Mouse (Mus musculus) MEL (cell line): ENCODE results near the gene Tbck. TPM values are rescaled to one million over a fixed set of nuclear protein-coding genes. Genes with fewer than 3 reads are reported as not detected.

Source experiments
- DNase-seq: peaks from one replicate; pipeline ENCODE4 v3.0.0; 2011; ENCODE audit warnings: low read depth, low spot score
- H3K27ac ChIP-seq: 2 replicates; pipeline ENCODE4 v1.5.1; 2012; ENCODE audit warnings: low read depth, mild to moderate bottlenecking, control low read depth, low read length, moderate library complexity; ENCODE audit not compliant: control insufficient read depth
- H3K27me3 ChIP-seq, 2 experiments: fragments of 150-350 bp in 1 of 2; sonication (generic) in 1 of 2; 2 replicates each; pipeline ENCODE4 v1.6.1; 2012; ENCODE audit warnings: low read length in 2 of 2, mild to moderate bottlenecking in 2 of 2, improper control_type of control experiment in 1 of 2, moderate library complexity in 1 of 2; ENCODE audit not compliant: insufficient read depth in 2 of 2, control insufficient read depth in 1 of 2
- H3K36me3 ChIP-seq, 2 experiments: 2 replicates each; pipeline ENCODE4 v1.6.1; 2012 to 2014; ENCODE audit warnings: low read length in 2 of 2, improper control_type of control experiment in 1 of 2, inconsistent platforms in 1 of 2, mild to moderate bottlenecking in 1 of 2; ENCODE audit not compliant: insufficient read depth in 2 of 2, control insufficient read depth in 1 of 2
- H3K4me1 ChIP-seq, 2 experiments: fragments of 150-350 bp in 1 of 2; sonication (generic) in 1 of 2; 2 replicates each; pipeline ENCODE4 v1.6.1; 2012; ENCODE audit warnings: low read length in 2 of 2, improper control_type of control experiment in 1 of 2, mild to moderate bottlenecking in 1 of 2; ENCODE audit not compliant: insufficient read depth in 2 of 2, control insufficient read depth in 1 of 2
- H3K4me3 ChIP-seq, 2 experiments: fragments of 150-350 bp in 1 of 2; sonication (generic) in 1 of 2; 2 replicates each; pipeline ENCODE4 v1.5.1; 2012; ENCODE audit warnings: low read depth in 2 of 2, low read length in 2 of 2, mild to moderate bottlenecking in 2 of 2, moderate library complexity in 2 of 2, control low read depth in 1 of 2, improper control_type of control experiment in 1 of 2; ENCODE audit not compliant: control insufficient read depth in 1 of 2, insufficient read depth in 1 of 2
- H3K79me2 ChIP-seq: 2 replicates; pipeline ENCODE4 v1.6.1; 2012; ENCODE audit warnings: mild to moderate bottlenecking, low read length, moderate library complexity; ENCODE audit not compliant: control insufficient read depth, poor library complexity, insufficient read depth
- H3K9ac ChIP-seq: 2 replicates; pipeline ENCODE4 v1.6.1; 2012; ENCODE audit warnings: low read depth, mild to moderate bottlenecking, control low read depth, low read length, moderate library complexity; ENCODE audit not compliant: control insufficient read depth, poor library complexity, severe bottlenecking
- H3K9me3 ChIP-seq: fragments of 150-350 bp; sonication (generic); replicated peaks from 2 replicates; pipeline ENCODE4 v1.6.1; 2012; ENCODE audit warnings: mild to moderate bottlenecking, low read length, improper control_type of control experiment, moderate library complexity; ENCODE audit not compliant: insufficient read depth
- CTCF ChIP-seq, 3 experiments: IDR thresholded peaks in 2 of 3; conservative IDR thresholded peaks in 1 of 3; 2 replicates each; pipeline ENCODE4 v1.5.1; 2011 to 2012; ENCODE audit warnings: low read length in 3 of 3, low read depth in 2 of 3, mild to moderate bottlenecking in 2 of 3, improper control_type of control experiment in 1 of 3, inconsistent platforms in 1 of 3, mixed read lengths in 1 of 3, moderate library complexity in 1 of 3; ENCODE audit not compliant: control insufficient read depth in 1 of 3, insufficient read depth in 1 of 3, poor library complexity in 1 of 3, severe bottlenecking in 1 of 3
- E2F4 ChIP-seq: IDR thresholded peaks from 2 replicates; pipeline ENCODE4 v1.6.1; 2011; ENCODE audit warnings: low read depth, low read length, improper control_type of control experiment, borderline replicate concordance
- ELF1 ChIP-seq: IDR thresholded peaks from 2 replicates; pipeline ENCODE4 v1.6.1; 2014; ENCODE audit warnings: low read depth, mild to moderate bottlenecking, inconsistent platforms, low read length, improper control_type of control experiment, moderate library complexity
- ETS1 ChIP-seq: IDR thresholded peaks from 2 replicates; pipeline ENCODE4 v1.6.1; 2012; ENCODE audit warnings: low read depth, mild to moderate bottlenecking, inconsistent platforms, low read length, improper control_type of control experiment, moderate library complexity
- GATA1 ChIP-seq: IDR thresholded peaks from 2 replicates; pipeline ENCODE4 v1.6.1; 2011; ENCODE audit warnings: low read depth, low read length, improper control_type of control experiment
- HCFC1 ChIP-seq: IDR thresholded peaks from 2 replicates; pipeline ENCODE4 v1.6.1; 2012; ENCODE audit warnings: low read depth, mild to moderate bottlenecking, inconsistent platforms, low read length, improper control_type of control experiment, moderate library complexity
- KAT2A ChIP-seq: conservative IDR thresholded peaks from 2 replicates; pipeline ENCODE4 v1.6.1; 2012; ENCODE audit warnings: low read depth, low read length, improper control_type of control experiment, inconsistent platforms
- MAFK ChIP-seq: IDR thresholded peaks from 2 replicates; pipeline ENCODE4 v1.6.1; 2011; ENCODE audit warnings: low read depth, mild to moderate bottlenecking, low read length, improper control_type of control experiment, borderline replicate concordance
- MXI1 ChIP-seq: IDR thresholded peaks from 2 replicates; pipeline ENCODE4 v1.6.1; 2011; ENCODE audit warnings: mild to moderate bottlenecking, low read depth, low read length, improper control_type of control experiment
- POLR2AphosphoS2 ChIP-seq: IDR thresholded peaks from 2 replicates; pipeline ENCODE4 v1.6.1; 2011; ENCODE audit warnings: low read length, improper control_type of control experiment
- RCOR1 ChIP-seq: IDR thresholded peaks from 2 replicates; pipeline ENCODE4 v1.6.1; 2012; ENCODE audit warnings: low read depth, mild to moderate bottlenecking, inconsistent platforms, low read length, improper control_type of control experiment
- SMC3 ChIP-seq: IDR thresholded peaks from 2 replicates; pipeline ENCODE4 v1.6.1; 2011; ENCODE audit warnings: low read depth, low read length, improper control_type of control experiment
- TAL1 ChIP-seq: IDR thresholded peaks from 2 replicates; pipeline ENCODE4 v1.6.1; 2012; ENCODE audit warnings: mild to moderate bottlenecking, inconsistent platforms, low read length, moderate library complexity, mixed read lengths
- ZNF384 ChIP-seq: IDR thresholded peaks from 2 replicates; pipeline ENCODE4 v1.6.1; 2012; ENCODE audit warnings: low read depth, mild to moderate bottlenecking, inconsistent platforms, low read length, improper control_type of control experiment
- polyA plus RNA-seq, 2 experiments: library from polyadenylated mRNA; stranded (reverse) in 1 of 2; unstranded in 1 of 2; fragments of >175 nt in 1 of 2; fragments of >200 nt in 1 of 2; gene quantifications; 2 replicates each; pipeline versions ENCODE4 v1.2.1 to v1.2.4; 2012; ENCODE audit warnings: low replicate concordance in 2 of 2, low read depth in 1 of 2; ENCODE audit not compliant: insufficient read length in 2 of 2, insufficient read depth in 1 of 2, missing spikeins in 1 of 2
- total RNA-seq: library from RNA; depleted of rRNA; stranded (reverse); fragments of 300-350 nt; gene quantifications from 2 replicates; pipeline ENCODE4 v1.2.3, GENCODE M21; 2012

Gene Tbck
- total and polyA plus RNA-seq, 3 experiments: 4.6 to 7.5 TPM; not detected in 1

DNA sequence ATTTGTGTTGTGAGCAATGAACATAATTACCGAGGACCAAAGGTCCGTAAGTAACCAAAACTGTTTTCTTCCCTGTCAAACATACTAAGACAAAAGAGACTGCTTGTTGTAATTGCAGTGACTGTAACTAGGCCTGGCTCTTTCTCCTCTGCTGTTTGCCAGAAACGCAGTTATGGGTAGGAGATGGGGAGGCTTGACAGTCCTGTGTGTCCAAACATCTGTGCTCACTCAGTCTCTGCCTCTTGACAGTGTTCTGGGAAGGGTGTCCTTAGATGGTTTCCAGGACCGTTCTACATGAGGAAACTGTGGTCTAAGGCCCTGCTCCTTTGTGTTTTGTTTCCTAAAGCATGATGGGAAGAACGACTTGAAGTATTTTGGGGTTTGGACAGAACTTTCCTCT, 128.4 kb downstream of the Tbck start:
- no peaks in the 10 kb centered on the region for H3K9me3 ChIP-seq
- TF ChIP-seq KAT2A (no peak), CTCF (IDR thresholded peaks at IDR 0.05 in 2 of 3, conservative IDR thresholded peaks at IDR 0.05 in 1 of 3; ENCODE audit: control insufficient read depth in 1 of 3, insufficient read depth in 1 of 3, low read depth in 2 of 3, low read length in 3 of 3, poor library complexity in 1 of 3, severe bottlenecking in 1 of 3) (no peak), HCFC1 (no peak), TAL1 (no peak), ELF1 (no peak), MAFK (no peak), ETS1 (no peak), GATA1 (no peak), MXI1 (no peak), SMC3 (no peak), ZNF384 (no peak)
- TF ChIP-seq, all 39 proteins: peak for 0
- Histone ChIP-seq H3K27ac (no peak overlapping the region), H3K4me1 (peaks cover 25% of the 10 kb centered on the region in 2 experiments), H3K4me3 (no peak overlapping the region), H3K36me3 (peaks cover 0 to 24% of the 10 kb centered on the region in 2 experiments; a peak in 2 of 4 replicates), H3K9ac (no peak overlapping the region), H3K79me2 (no peaks in the 10 kb centered on the region), H3K27me3 (no peaks in the 10 kb centered on the region)
- DNase-seq: no peak

DNA sequence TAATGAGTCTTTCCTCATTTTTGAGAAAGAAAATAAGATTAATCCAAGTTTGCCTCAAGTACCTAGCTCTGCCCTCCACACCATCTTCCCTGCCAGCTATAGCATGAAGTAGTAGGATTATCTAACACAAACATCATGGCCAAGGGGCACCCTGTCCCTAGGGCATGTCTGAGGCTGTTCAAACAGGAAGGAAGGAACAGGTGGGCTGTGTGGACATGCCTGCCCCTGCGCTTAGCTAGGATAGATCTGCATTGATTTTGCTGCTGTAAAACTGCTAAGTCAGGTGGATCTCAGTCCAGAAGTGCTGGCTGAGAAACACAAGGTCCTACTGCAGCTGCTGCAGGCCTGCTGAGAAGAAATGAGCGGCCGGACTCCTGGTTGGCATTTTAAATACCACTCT, 129.2 kb downstream of the Tbck start:
- Histone ChIP-seq H3K27me3 (no peaks in the 10 kb centered on the region), H3K79me2 (no peaks in the 10 kb centered on the region), H3K9me3 (no peaks in the 10 kb centered on the region), H3K36me3 (peaks cover 0 to 26% of the 10 kb centered on the region in 2 experiments; a peak in 2 of 4 replicates), H3K9ac (no peak overlapping the region), H3K27ac (no peak overlapping the region), H3K4me1 (peaks cover 25 to 27% of the 10 kb centered on the region in 2 experiments), H3K4me3 (no peak overlapping the region)
- TF ChIP-seq ETS1: no peak
- TF ChIP-seq ELF1: no peak
- DNase-seq: no peak

DNA sequence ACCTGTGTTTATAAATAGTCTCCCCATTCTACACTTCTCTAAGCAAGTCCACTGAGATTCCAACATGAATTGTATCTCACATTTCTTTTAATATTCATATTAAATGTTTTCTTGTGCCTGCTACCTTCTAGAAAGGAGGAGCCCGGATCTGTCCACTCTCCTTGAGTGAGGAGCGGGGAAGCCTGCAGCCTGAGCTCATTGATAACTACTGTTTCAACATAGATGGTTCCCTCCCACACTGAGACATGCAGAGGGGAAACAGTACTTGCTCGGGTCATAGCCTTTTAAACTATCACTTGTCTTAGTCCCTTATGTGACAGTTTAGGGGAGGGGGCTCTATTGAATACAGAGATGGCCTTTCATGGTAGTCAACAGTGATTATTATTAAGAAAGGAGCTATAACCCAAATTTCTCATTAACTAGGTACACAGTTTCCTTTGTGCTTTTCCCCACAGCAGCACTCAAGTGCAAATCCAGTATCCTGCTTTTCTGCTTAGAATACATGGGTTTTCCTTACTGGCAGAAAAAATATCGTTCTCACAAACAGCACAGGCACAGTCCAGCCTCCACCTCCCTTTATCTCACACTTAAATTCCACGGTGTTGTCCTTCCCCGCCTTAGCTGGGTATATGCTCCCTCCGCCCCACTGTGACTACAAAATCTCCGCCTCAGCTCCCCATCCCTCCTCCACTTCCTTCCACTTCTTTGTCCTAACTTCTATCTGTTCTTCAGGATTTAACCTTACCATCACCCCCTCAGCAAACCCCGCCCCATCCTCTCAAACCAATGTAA, 130.0 kb downstream of the Tbck start:
- Histone ChIP-seq H3K4me3 (no peak overlapping the region), H3K4me1 (peaks cover 28 to 33% of the 10 kb centered on the region in 2 experiments), H3K27ac (peak overlapping the region; percentile 31), H3K27me3 (no peaks in the 10 kb centered on the region), H3K9ac (no peak overlapping the region), H3K36me3 (peaks cover 0 to 30% of the 10 kb centered on the region in 2 experiments; a peak in 2 of 4 replicates), H3K9me3 (no peaks in the 10 kb centered on the region), H3K79me2 (no peaks in the 10 kb centered on the region)
- peak; percentile 30 for DNase-seq
- TF ChIP-seq E2F4 (no peak), ELF1 (0 out of 2 replicates have a peak, but pooled peaks have one; percentile 11), RCOR1 (no peak), ETS1 (0 out of 2 replicates have a peak, but pooled peaks have one; percentile 11), POLR2AphosphoS2 (no peak), ZNF384 (no peak)
